Mouse (Mus musculus) embryonic fibroblast, embryonic 13.5 days (primary cell): ENCODE measurements around the gene Hmg20b. TPM values are rescaled to one million over a fixed set of nuclear protein-coding genes. Genes with fewer than 3 reads are reported as not detected.

ENCODE experiments used
- H3K27ac ChIP-seq: 2 replicates; pipeline ENCODE4 v1.5.1; 2012; ENCODE audit warnings: low read length, control low read depth, inconsistent platforms; ENCODE audit not compliant: insufficient read depth
- H3K4me1 ChIP-seq: 2 replicates; pipeline ENCODE4 v1.6.1; 2011; ENCODE audit warnings: low read length; ENCODE audit not compliant: control insufficient read depth, insufficient read depth
- H3K4me3 ChIP-seq: 2 replicates; pipeline ENCODE4 v1.5.1; 2011; ENCODE audit warnings: mild to moderate bottlenecking, control low read depth, low read length; ENCODE audit not compliant: insufficient read depth
- CTCF ChIP-seq: IDR thresholded peaks from 2 replicates; pipeline ENCODE4 v1.5.1; 2011; ENCODE audit warnings: mild to moderate bottlenecking, control low read depth, low read length, moderate library complexity, borderline replicate concordance; ENCODE audit not compliant: insufficient read depth
- POLR2A ChIP-seq: IDR thresholded peaks from 2 replicates; pipeline ENCODE4 v1.6.1; 2011; ENCODE audit warnings: low read depth, mild to moderate bottlenecking, control low read depth, low read length, moderate library complexity
- polyA plus RNA-seq: library from polyadenylated mRNA; stranded (reverse); fragments of >200 nt; gene quantifications from 2 replicates; pipeline ENCODE4 v1.2.4, GENCODE M21; 2011; ENCODE audit warnings: low read depth; ENCODE audit not compliant: missing spikeins, insufficient read length

The Hmg20b gene
- polyA plus RNA-seq, 1 experiment = 81.8 TPM

DNA sequence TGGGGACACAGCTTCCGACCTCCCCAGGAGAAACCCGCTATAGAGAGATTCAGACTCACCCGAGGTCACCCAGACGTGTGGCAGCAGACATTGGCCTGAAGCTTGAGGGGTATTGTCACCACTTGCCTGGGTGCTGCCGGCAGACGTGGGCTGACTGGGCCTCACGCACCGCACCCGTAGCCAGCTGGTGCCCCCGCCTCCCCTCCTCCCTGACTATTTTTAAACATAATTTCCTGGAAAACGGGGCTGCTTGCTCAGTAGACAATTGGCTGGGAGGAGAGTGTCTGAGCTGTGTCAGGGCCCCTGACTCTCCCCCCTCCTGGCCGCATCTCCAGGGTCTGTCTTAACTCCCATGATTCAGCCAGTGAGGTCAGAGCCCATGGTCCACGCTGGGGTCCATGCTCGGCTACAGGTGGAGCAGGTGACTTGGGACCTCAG, 47.5 kb downstream of the Hmg20b start:
- Histone ChIP-seq H3K4me3 (no peak overlapping the region), H3K4me1 (peaks cover 3% of the 10 kb centered on the region; the same call in 1 of the 2 replicates), H3K27ac (no peak overlapping the region)
- no peak for TF ChIP-seq POLR2A
- TF ChIP-seq CTCF = no peak

DNA sequence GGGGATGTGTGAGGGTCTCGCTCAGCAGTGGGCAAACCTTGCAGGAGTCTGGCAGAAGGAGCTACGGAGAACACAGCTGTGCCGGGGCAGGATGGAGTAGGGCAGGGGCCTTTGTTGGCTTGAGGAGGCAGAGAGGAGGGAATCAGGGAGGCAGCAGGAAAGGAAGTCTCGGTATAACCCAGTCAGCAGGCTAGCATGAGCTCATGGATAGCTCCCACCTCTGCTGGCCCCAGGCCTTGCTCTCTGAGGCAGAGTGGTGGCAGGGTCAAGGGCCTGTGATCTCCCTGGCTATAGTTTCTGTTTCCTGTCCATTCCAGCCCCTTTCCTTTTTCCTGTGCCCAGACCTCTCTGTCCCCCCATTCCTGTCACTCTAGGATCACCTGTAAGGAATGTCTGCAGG, 48.0 kb downstream of the Hmg20b start:
- Histone ChIP-seq H3K4me3 (no peak overlapping the region), H3K27ac (no peak overlapping the region), H3K4me1 (peaks cover 3% of the 10 kb centered on the region; the same call in 1 of the 2 replicates)
- TF ChIP-seq POLR2A (no peak), CTCF (no peak)

DNA sequence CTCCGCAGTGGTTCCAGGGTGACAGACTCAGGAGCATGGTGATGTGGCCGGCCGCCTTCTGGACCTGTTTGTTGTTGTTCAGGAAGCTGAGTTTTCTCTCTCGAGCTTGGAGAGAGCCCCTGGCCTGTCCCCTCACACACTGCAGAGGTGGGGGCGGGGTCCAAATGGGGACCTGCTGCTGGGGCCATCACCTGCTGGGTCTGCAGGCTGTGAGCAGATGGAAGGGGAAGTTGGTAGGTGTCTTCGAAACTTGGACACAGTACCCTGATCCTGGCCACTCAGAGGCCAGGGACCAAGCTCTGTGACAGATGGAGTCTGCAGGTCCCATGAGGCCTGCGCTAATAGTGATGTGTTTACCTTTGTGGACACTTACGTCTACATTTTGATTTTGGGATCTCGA, 49.0 kb downstream of the Hmg20b start:
- TF ChIP-seq CTCF (no peak), POLR2A (no peak)
- Histone ChIP-seq H3K27ac (no peak overlapping the region), H3K4me1 (peaks cover 3% of the 10 kb centered on the region; the same call in 1 of the 2 replicates), H3K4me3 (no peak overlapping the region)

DNA sequence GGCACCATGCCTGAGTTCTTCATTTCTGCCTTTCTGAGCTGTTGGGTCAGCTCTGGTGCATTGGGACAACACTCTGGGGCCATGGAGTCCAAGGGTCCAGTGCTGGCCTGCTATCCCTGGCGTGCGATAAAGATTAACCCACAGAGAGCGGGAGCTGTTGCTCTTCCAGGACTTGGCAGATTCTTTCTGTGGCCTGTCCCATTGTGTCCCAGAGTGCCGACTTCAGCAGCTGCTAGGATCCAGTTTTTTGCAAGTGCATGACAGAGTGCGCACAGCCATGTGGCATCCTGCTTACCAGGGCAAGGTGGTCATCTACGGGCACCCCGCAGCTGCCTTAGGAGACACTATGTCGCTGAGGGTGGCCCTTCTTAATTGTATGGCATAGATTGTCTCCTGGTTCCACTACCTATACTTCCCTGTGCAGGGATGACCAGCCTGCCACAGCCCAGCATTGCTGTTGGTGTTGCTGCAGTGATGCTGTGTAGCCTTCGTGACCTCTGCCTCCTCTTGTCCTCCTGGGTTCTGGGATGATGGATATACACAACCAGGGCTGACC, 49.9 kb downstream of the Hmg20b start:
- TF ChIP-seq POLR2A (no peak), CTCF (no peak)
- Histone ChIP-seq H3K27ac (no peak overlapping the region), H3K4me3 (no peak overlapping the region), H3K4me1 (peaks cover 3% of the 10 kb centered on the region; the same call in 1 of the 2 replicates)

DNA sequence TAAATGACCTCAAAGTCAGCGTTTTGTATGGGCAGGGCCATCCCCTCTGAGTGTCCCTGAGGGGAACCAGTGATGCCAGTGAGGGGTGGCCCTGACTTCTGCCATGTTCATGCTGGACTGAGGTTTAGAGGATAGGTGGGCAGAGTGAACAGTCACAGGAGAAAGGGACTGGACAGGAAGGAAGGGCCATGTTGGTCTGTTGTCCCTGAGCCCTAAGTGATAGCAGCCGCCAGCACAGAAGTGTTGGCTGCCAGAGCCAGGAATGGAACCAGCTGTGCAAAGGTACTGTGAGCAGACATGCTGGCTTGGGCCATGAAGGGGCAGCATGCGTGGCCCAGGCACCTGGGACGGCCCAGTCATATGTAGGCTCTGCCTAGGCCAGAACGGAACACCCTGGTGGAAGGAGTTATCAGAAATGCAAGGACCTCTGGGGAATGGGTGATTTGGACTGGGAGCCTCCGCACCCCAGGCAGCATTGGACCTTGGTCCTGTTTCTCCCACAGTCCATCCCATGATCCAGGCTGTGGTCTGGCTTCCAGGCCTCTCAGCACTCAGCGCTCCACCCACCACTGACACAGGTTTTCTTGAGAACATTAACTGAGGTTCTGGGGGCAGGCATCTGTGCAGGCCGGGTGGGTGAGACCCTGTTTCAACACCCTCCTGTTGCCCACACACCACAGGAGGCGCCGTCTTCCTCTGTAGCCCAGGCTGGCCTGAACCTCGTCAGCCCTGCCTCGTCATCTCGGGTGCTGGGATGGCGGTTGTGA, 50.5 kb downstream of the Hmg20b start:
- Histone ChIP-seq H3K27ac (no peak overlapping the region), H3K4me1 (peaks cover 5% of the 10 kb centered on the region; the same call in 1 of the 2 replicates), H3K4me3 (no peak overlapping the region)
- TF ChIP-seq CTCF = no peak
- TF ChIP-seq POLR2A = no peak

DNA sequence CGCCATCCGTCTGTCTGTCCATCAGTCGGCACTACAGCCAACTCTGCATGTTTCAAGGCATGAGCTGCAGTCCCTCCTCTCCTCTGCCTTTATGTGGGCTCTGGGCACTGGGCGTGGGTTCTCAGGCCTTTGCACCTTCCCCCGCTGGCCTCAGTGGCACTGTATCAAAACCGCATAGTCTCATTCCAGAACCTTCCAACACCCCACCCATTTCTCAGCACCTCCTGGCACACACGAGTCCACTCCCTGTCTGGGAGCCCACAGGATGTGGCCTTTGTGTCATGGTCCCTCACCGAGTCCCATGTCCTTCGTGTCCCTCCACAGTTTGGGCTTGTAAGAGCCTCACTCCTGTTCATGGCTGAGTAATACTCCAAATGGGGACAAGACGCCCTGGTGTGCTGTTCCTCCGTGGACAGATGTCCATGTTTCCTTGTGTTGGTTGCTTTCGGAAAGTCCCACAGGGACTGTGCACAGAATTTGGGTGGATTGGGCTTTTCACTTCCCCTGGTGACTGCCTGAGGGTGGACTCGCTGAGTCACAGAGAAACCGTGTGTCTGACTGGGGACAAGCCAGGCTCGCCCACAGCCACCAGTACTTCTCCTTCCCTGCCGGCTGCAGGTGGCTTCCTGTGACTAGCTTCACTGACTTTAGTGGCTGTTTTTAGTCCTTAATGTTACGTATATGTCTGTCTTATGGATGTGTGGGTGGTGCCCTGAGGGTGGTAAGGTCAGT, 51.7 kb downstream of the Hmg20b start:
- Histone ChIP-seq H3K4me1 (peaks cover 8% of the 10 kb centered on the region; the same call in 1 of the 2 replicates), H3K4me3 (no peak overlapping the region), H3K27ac (no peak overlapping the region)
- TF ChIP-seq POLR2A (no peak), CTCF (no peak)

DNA sequence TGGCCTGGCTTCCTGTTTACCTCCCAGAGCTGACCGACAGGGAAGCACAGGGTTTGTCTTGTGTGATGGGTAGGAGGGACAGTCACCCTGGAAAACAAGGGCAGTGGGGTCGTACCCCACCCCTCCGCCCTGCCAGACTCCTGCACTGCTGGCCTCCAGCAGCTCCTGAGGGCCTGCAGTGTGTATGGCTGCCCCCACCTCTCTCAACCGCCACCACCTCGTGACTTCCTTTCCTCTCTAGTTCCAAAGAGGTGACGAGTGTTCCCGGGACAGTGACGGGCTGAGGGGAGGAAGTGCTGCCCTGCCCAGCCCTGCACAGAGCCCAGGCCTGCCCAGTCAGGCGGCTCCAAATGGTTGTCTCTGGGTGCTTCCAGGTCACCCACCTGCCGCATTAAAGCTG, 52.4 kb downstream of the Hmg20b start:
- Histone ChIP-seq H3K4me1 (peaks cover 8% of the 10 kb centered on the region; the same call in 1 of the 2 replicates), H3K4me3 (no peak overlapping the region), H3K27ac (no peak overlapping the region)
- TF ChIP-seq CTCF (no peak), POLR2A (no peak)

DNA sequence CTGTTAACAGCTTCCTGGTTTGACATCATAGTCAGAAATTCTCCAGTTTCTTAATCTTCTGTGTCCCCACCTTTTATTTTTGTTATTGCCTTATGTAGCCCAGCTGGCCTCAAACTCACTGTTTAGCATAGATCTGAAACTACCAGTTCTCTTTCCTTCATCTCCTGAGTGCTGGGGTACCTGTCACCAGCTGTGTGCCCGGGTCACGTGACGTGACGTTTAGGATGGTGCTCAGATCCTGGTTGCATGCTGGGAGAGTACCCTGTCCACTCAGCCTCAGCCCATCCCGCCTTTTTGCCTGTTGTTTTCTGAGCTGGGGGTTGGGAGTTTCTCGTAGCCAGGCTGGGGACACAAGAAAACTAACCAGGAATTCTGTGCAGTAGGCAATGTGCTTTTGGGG, 53.0 kb downstream of the Hmg20b start:
- Histone ChIP-seq H3K4me3 (no peak overlapping the region), H3K4me1 (peaks cover 5% of the 10 kb centered on the region; the same call in 1 of the 2 replicates), H3K27ac (no peak overlapping the region)
- TF ChIP-seq CTCF (no peak), POLR2A (no peak)

Other genes with a start within 250 kb of the Hmg20b start
- 61.3 and 69.6 TPM in 2 replicates for gene Map2k2, start 244.6 kb downstream of the Hmg20b start, polyA plus RNA-seq
- 16.9 and 23.5 TPM in 2 replicates for gene Zbtb7a, start 215.3 kb downstream of the Hmg20b start, polyA plus RNA-seq
- 25.6 and 27.9 TPM in 2 replicates for gene Pias4, start 182.6 kb downstream of the Hmg20b start, polyA plus RNA-seq
- 1,643 and 1,827 TPM in 2 replicates for gene Eef2, start 173.8 kb downstream of the Hmg20b start, polyA plus RNA-seq
- gene Dapk3, start 167.5 kb downstream of the Hmg20b start, polyA plus RNA-seq = 48.4 and 51.2 TPM in 2 replicates
- gene 4930442H23Rik, start 166.6 kb downstream of the Hmg20b start, polyA plus RNA-seq = not detected in 2 replicates
- not detected in 2 replicates for gene Nmrk2, start 148.4 kb downstream of the Hmg20b start, polyA plus RNA-seq
- gene Atcay, start 119.6 kb downstream of the Hmg20b start, polyA plus RNA-seq = 0.47 and 0.67 TPM in 2 replicates
- gene Zfr2, start 117.3 kb downstream of the Hmg20b start, polyA plus RNA-seq = 3.1 and 4.1 TPM in 2 replicates
- gene Matk, start 97.5 kb downstream of the Hmg20b start, polyA plus RNA-seq = 0.90 and 1.2 TPM in 2 replicates
- 52.9 and 53.7 TPM in 2 replicates for gene Mrpl54, start 83.5 kb downstream of the Hmg20b start, polyA plus RNA-seq
- gene Apba3, start 83.5 kb downstream of the Hmg20b start, polyA plus RNA-seq = 43.2 and 44.8 TPM in 2 replicates
- gene Tjp3, start 58.9 kb downstream of the Hmg20b start, polyA plus RNA-seq = not detected in 2 replicates
- gene Pip5k1c, start 57.5 kb downstream of the Hmg20b start, polyA plus RNA-seq = 40.1 and 43.0 TPM in 2 replicates
- 20.0 and 20.1 TPM in 2 replicates for gene Cactin, start 29.4 kb downstream of the Hmg20b start, polyA plus RNA-seq
- gene Tbxa2r, start 21.7 kb downstream of the Hmg20b start, polyA plus RNA-seq = 5.7 and 7.4 TPM in 2 replicates
- gene Gipc3, start 7.2 kb downstream of the Hmg20b start, polyA plus RNA-seq = 0.37 and 0.39 TPM in 2 replicates
- gene Mfsd12, start 7.0 kb upstream of the Hmg20b start, polyA plus RNA-seq = 5.7 and 6.2 TPM in 2 replicates
- gene 4930404N11Rik, start 15.3 kb upstream of the Hmg20b start, polyA plus RNA-seq = 0.61 TPM in 1 of 2 replicates, not detected in the other
- 26.4 and 26.7 TPM in 2 replicates for gene Fzr1, start 28.0 kb upstream of the Hmg20b start, polyA plus RNA-seq
- gene Dohh, start 33.9 kb upstream of the Hmg20b start, polyA plus RNA-seq = 37.7 and 50.1 TPM in 2 replicates
- 1.4 TPM in 1 of 2 replicates, not detected in the other for gene Gm48551, start 34.0 kb upstream of the Hmg20b start, polyA plus RNA-seq
- 1.1 TPM in 1 of 2 replicates, not detected in the other for gene Gm48552, start 38.5 kb upstream of the Hmg20b start, polyA plus RNA-seq
- 0.58 and 2.2 TPM in 2 replicates for gene Smim24, start 42.6 kb upstream of the Hmg20b start, polyA plus RNA-seq
- gene Nfic, start 105.2 kb upstream of the Hmg20b start, polyA plus RNA-seq = 64.3 and 84.8 TPM in 2 replicates
- gene Celf5, start 132.2 kb upstream of the Hmg20b start, polyA plus RNA-seq = 4.4 and 4.5 TPM in 2 replicates
- gene Ncln, start 145.9 kb upstream of the Hmg20b start, polyA plus RNA-seq = 61.5 and 62.8 TPM in 2 replicates
- not detected in 2 replicates for gene S1pr4, start 149.7 kb upstream of the Hmg20b start, polyA plus RNA-seq
- 0.83 TPM in 1 of 2 replicates, not detected in the other for gene Gna15, start 173.7 kb upstream of the Hmg20b start, polyA plus RNA-seq
- 64.4 and 66.3 TPM in 2 replicates for gene Gna11, start 194.7 kb upstream of the Hmg20b start, polyA plus RNA-seq
- 354 and 424 TPM in 2 replicates for gene Aes, start 209.0 kb upstream of the Hmg20b start, polyA plus RNA-seq
- gene Tle2, start 224.1 kb upstream of the Hmg20b start, polyA plus RNA-seq = 22.4 and 25.7 TPM in 2 replicates